Mouse (Mus musculus) kidney, adult 2 months (tissue): ENCODE measurements around the gene Rnf151.

Source experiments
- CTCF ChIP-seq: fragments of 200-500 bp; conservative IDR thresholded peaks from 2 replicates; pipeline ENCODE4 v1.5.1; 2011; ENCODE audit warnings: low read depth, mild to moderate bottlenecking, control low read depth, low read length, moderate library complexity, mixed read lengths; ENCODE audit not compliant: insufficient read depth, insufficient read length
- POLR2A ChIP-seq: fragments of 200-500 bp; IDR thresholded peaks from one replicate; pipeline ENCODE4 v1.6.1; 2011; ENCODE audit warnings: low read depth, low read length, control low read depth

DNA sequence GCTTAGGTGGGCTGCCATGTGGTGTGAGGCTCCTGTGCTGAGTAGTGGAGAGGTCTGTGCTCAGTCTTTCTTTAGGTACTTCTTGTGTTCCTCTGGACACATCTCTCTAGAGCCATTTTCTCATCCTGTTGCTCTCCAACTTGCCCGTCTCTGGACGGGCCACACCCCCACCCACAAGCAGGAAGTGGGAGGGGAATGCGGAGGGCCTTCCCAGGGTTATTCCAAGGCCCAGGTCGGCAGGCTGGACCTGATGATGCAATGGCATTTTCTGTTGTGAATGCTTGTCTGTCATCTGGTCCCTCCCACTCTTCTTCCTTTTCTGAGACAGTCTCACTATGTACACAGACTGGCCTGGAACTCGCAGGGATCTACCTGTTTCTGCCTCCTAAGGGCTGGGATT is 45.7 kb downstream of the Rnf151 start:
- TF ChIP-seq POLR2A (no peak), CTCF (no peak)
